Mouse (Mus musculus) stomach, postnatal 0 days (tissue): ENCODE results near the gene Col26a1. TPM values are rescaled to one million over a fixed set of nuclear protein-coding genes. Genes with fewer than 3 reads are reported as not detected.

Experiments used
- ATAC-seq: fragments of 200-750 bp; cut with Nextera tagmentation; 2 replicates; pipeline ENCODE4 v1.8.0; 2017; ENCODE audit not compliant: low FRiP score, low TSS enrichment
- DNase-seq: peaks from one replicate; pipeline ENCODE4 v3.0.0-alpha.2; 2016; ENCODE audit warnings: low spot score
- H3K27ac ChIP-seq: fragments of 300-500 bp; sonication (generic); replicated peaks from 2 replicates; pipeline ENCODE4 v1.5.1; 2014; ENCODE audit warnings: mild to moderate bottlenecking, control low read depth
- H3K27me3 ChIP-seq: fragments of 300-500 bp; sonication (generic); 2 replicates; pipeline ENCODE4 v1.6.1; 2014; ENCODE audit warnings: low read length; ENCODE audit not compliant: control insufficient read depth, insufficient read depth
- H3K36me3 ChIP-seq: fragments of 300-500 bp; sonication (generic); 2 replicates; pipeline ENCODE4 v1.6.1; 2014; ENCODE audit warnings: low read length, mixed read lengths; ENCODE audit not compliant: control insufficient read depth, insufficient read depth
- H3K4me1 ChIP-seq: fragments of 300-500 bp; sonication (generic); replicated peaks from 2 replicates; pipeline ENCODE4 v1.6.1; 2014; ENCODE audit warnings: antibody characterized with exemption; ENCODE audit not compliant: control insufficient read depth, insufficient read depth
- H3K4me2 ChIP-seq: fragments of 300-500 bp; sonication (generic); replicated peaks from 2 replicates; pipeline ENCODE4 v1.6.1; 2014; ENCODE audit warnings: low read depth, mild to moderate bottlenecking, control low read depth, moderate library complexity
- H3K4me3 ChIP-seq: fragments of 300-500 bp; sonication (generic); 2 replicates; pipeline ENCODE4 v1.5.1; 2014; ENCODE audit warnings: low read depth, low read length, control low read depth
- H3K9ac ChIP-seq: fragments of 300-500 bp; sonication (generic); 2 replicates; pipeline ENCODE4 v1.6.1; 2014; ENCODE audit warnings: mild to moderate bottlenecking, low read length, control low read depth, mixed read lengths
- H3K9me3 ChIP-seq: fragments of 300-500 bp; sonication (generic); 2 replicates; pipeline ENCODE4 v1.6.1; 2016; ENCODE audit warnings: low read length; ENCODE audit not compliant: control insufficient read depth
- CTCF ChIP-seq: IDR thresholded peaks from 2 replicates; pipeline ENCODE4 v1.5.1; 2016; ENCODE audit warnings: antibody characterized with exemption, low read depth, mild to moderate bottlenecking, moderate library complexity
- EP300 ChIP-seq: optimal IDR thresholded peaks from 2 replicates; pipeline ENCODE3; 2016; ENCODE audit warnings: antibody characterized with exemption
- WGBS: fragments of 180-500 bp; shearing (Covaris S2); extraction: QIAGEN DNeasy Blood & Tissue Kit; methylation state at CpG from one replicate; pipeline ENCODE4 v1.1.7; 2014; 5-methylcytosine and 5-hydroxymethylcytosine counted together
- polyA plus RNA-seq: library from polyadenylated mRNA; unstranded; fragments of >200 nt; fragmentation: Nextera tagmentation; extraction: Ambion mirVana; gene quantifications from 2 replicates; pipeline ENCODE4 v1.2.1, GENCODE M21; 2015

The Col26a1 gene
- polyA plus RNA-seq, 1 experiment from 2014 or later: 2.9 TPM

DNA sequence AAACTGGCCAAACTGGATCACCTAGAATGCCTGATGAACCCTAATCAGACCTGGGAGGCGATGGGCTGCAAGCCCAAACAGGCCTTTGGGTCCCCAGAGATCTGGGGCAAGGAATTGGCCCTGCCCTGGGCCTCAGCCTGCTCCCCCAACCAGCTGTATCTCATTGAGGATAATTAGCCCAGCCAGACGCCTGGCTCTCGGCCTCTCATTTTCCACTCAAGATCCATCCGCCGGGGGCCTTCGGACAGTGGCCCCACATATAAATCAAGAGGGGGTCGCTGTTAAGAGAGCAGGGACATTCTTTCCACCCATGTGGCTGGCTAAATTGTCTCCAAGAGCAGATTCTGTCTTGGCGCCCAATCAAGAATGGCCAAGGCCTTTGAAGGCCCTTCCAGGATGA, 178.9 kb downstream of the Col26a1 start:
- 69% methylated on average over 8 of the region's 8 CpGs for WGBS
- Histone ChIP-seq H3K4me1 (no peaks in the 10 kb centered on the region), H3K27ac (no peak overlapping the region), H3K4me3 (no peak overlapping the region), H3K9me3 (no peaks in the 10 kb centered on the region), H3K27me3 (no peaks in the 10 kb centered on the region), H3K9ac (no peak overlapping the region), H3K4me2 (no peak overlapping the region), H3K36me3 (no peaks in the 10 kb centered on the region)
- ATAC-seq (no peak), DNase-seq (no peak)
- TF ChIP-seq CTCF: no peak
- TF ChIP-seq EP300: no peak

GRCm38 (mm10) chr5:136703751-136704150, 179.3 kb downstream of the Col26a1 start:
- Histone ChIP-seq H3K36me3 (no peaks in the 10 kb centered on the region), H3K4me1 (no peaks in the 10 kb centered on the region), H3K4me2 (no peak overlapping the region), H3K9me3 (no peaks in the 10 kb centered on the region), H3K27me3 (no peaks in the 10 kb centered on the region), H3K9ac (no peak overlapping the region), H3K27ac (no peak overlapping the region), H3K4me3 (no peak overlapping the region)
- WGBS: 36% methylated on average over 3 of the region's 3 CpGs
- TF ChIP-seq EP300 (no peak), CTCF (peak; percentile 78)
- ATAC-seq (peak; percentile 53), DNase-seq (peak; percentile 83)

- Histone ChIP-seq H3K9me3 (no peaks in the 10 kb centered on the region), H3K4me1 (no peaks in the 10 kb centered on the region), H3K36me3 (no peaks in the 10 kb centered on the region), H3K4me2 (0 out of 2 replicates have a peak overlapping the region, but pooled peaks have one; percentile 14), H3K9ac (no peak overlapping the region), H3K27me3 (no peaks in the 10 kb centered on the region), H3K27ac (no peak overlapping the region), H3K4me3 (no peak overlapping the region)
- WGBS: 46% methylated on average over 3 of the region's 3 CpGs
- ATAC-seq: peak; percentile 74
- TF ChIP-seq EP300: no peak
- TF ChIP-seq CTCF: no peak
- peak; percentile 57 for DNase-seq
Observed at GRCm38 (mm10) chr5:136702159-136702725, 180.8 kb downstream of the Col26a1 start.

DNA sequence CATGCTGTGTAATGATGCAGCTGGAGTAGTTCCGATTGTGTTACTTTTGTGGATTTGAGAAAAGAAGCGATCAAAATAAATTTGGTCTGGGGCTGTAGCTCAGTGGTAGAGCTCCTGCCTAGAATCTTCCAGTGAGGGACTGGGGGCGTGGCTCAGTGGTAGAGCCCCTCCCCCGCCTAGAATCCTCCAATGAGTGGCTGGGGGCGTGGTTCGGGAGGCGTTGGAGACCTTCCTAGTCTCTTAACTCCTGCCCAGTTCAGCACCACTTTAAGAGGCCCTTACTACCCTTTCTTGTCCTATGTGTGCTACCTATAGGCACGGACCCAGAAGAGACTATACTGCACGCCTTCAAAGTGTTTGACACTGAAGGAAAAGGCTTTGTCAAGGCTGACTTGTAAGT, 185.4 kb downstream of the Col26a1 start:
- Histone ChIP-seq H3K9ac (no peak overlapping the region), H3K4me3 (no peak overlapping the region), H3K27ac (no peak overlapping the region), H3K4me2 (no peak overlapping the region), H3K9me3 (no peaks in the 10 kb centered on the region), H3K4me1 (no peaks in the 10 kb centered on the region), H3K36me3 (no peaks in the 10 kb centered on the region), H3K27me3 (no peaks in the 10 kb centered on the region)
- ATAC-seq: no peak
- DNase-seq: no peak
- WGBS: 79% methylated on average over 9 of the region's 9 CpGs
- TF ChIP-seq CTCF (no peak), EP300 (no peak)

GRCm38 (mm10) chr5:136696516-136696915, 186.5 kb downstream of the Col26a1 start:
- WGBS: 81% methylated on average over 5 of the region's 5 CpGs
- Histone ChIP-seq H3K4me1 (no peaks in the 10 kb centered on the region), H3K4me3 (no peak overlapping the region), H3K9ac (no peak overlapping the region), H3K27me3 (no peaks in the 10 kb centered on the region), H3K9me3 (no peaks in the 10 kb centered on the region), H3K27ac (no peak overlapping the region), H3K4me2 (no peak overlapping the region), H3K36me3 (no peaks in the 10 kb centered on the region)
- DNase-seq (no peak), ATAC-seq (no peak)
- no peak for TF ChIP-seq EP300
- TF ChIP-seq CTCF: no peak

GRCm38 (mm10) chr5:136694976-136695375, 188.0 kb downstream of the Col26a1 start:
- H3K36me3 ChIP-seq: no peaks in the 10 kb centered on the region
- DNase-seq: no peak
- H3K27ac ChIP-seq: no peak overlapping the region
- H3K4me3 ChIP-seq: no peak overlapping the region
- H3K9ac ChIP-seq: no peak overlapping the region
- TF ChIP-seq CTCF (no peak), EP300 (no peak)
- no peaks in the 10 kb centered on the region for H3K4me1 ChIP-seq
- ATAC-seq: no peak
- H3K27me3 ChIP-seq: no peaks in the 10 kb centered on the region
- H3K9me3 ChIP-seq: no peaks in the 10 kb centered on the region
- WGBS: 51% methylated on average over 5 of the region's 6 CpGs
- H3K4me2 ChIP-seq: no peak overlapping the region
